Mouse (Mus musculus) mesoderm, embryonic 11.5 days (tissue): ENCODE results near the gene Bcl2l14.

Source experiments
- DNase-seq: peaks from one replicate; pipeline ENCODE4 v3.0.0-alpha.2; 2012; ENCODE audit warnings: low read depth, low spot score

Gene Bcl2l14

GRCm38 (mm10) chr6:134402914-134403683, 7.0 kb downstream of the Bcl2l14 start:
- peak; percentile 85 for DNase-seq

GRCm38 (mm10) chr6:134403684-134404070, 7.6 kb downstream of the Bcl2l14 start:
- no peak for DNase-seq

GRCm38 (mm10) chr6:134407226-134407625, 11.1 kb downstream of the Bcl2l14 start:
- no peak for DNase-seq

- no peak for DNase-seq
These were observed 17.8 kb downstream of the Bcl2l14 start for GRCm38 (mm10) chr6:134413706-134414531.

GRCm38 (mm10) chr6:134414532-134414883, 18.4 kb downstream of the Bcl2l14 start:
- DNase-seq: no peak

- DNase-seq: no peak
These were observed 20.5 kb downstream of the Bcl2l14 start for GRCm38 (mm10) chr6:134416556-134417105.

- DNase-seq: no peak
These were observed 21.8 kb downstream of the Bcl2l14 start for GRCm38 (mm10) chr6:134417886-134418285.

GRCm38 (mm10) chr6:134420375-134420774, 24.3 kb downstream of the Bcl2l14 start:
- DNase-seq: no peak

- DNase-seq: no peak
These were observed 25.8 kb downstream of the Bcl2l14 start for GRCm38 (mm10) chr6:134421921-134422320.

- DNase-seq: peak; percentile 77
These were observed 29.1 kb downstream of the Bcl2l14 start for GRCm38 (mm10) chr6:134425216-134425717.

GRCm38 (mm10) chr6:134427165-134427564, 31.0 kb downstream of the Bcl2l14 start:
- DNase-seq: no peak

GRCm38 (mm10) chr6:134428455-134428854, 32.3 kb downstream of the Bcl2l14 start:
- no peak for DNase-seq

GRCm38 (mm10) chr6:134430161-134430799, 34.2 kb downstream of the Bcl2l14 start:
- DNase-seq: no peak

- DNase-seq: peak; percentile 44
These were observed 35.5 kb downstream of the Bcl2l14 start for GRCm38 (mm10) chr6:134431583-134431982.

- DNase-seq: no peak
These were observed 37.2 kb downstream of the Bcl2l14 start for GRCm38 (mm10) chr6:134433281-134433680.

GRCm38 (mm10) chr6:134434044-134434443, 37.9 kb downstream of the Bcl2l14 start:
- no peak for DNase-seq

GRCm38 (mm10) chr6:134434866-134435390, 38.8 kb downstream of the Bcl2l14 start:
- DNase-seq: no peak

- DNase-seq: no peak
These were observed 40.8 kb downstream of the Bcl2l14 start for GRCm38 (mm10) chr6:134436955-134437354.

- peak; percentile 63 for DNase-seq
These were observed 43.4 kb downstream of the Bcl2l14 start for GRCm38 (mm10) chr6:134439401-134440021.

- peak; percentile 56 for DNase-seq
These were observed 43.9 kb downstream of the Bcl2l14 start for GRCm38 (mm10) chr6:134440023-134440422.

GRCm38 (mm10) chr6:134441716-134442115, 45.6 kb downstream of the Bcl2l14 start:
- DNase-seq: no peak
